16 mouse cellular contexts compared by ENCODE assay signal in the genomic region with DNA sequence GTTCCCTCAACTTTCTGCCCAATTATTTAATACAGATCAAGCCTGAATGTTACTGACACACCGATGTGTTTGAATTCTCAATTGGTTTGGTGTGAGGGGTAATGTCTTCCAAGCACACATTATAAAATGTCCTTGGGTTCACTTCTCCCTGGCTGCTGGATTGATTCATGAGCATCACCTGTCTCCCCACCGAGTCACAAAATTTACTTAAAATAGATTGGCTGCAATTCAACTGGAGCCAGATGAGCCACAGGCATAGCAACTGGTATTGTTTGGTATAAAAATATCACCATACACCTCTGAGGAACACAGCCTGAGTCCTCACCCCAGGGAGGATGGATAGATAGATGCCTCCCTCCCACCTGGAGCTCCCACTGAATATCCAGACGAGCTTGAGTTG.
"Had no signal": no experiment of that assay in that cellular context is flagged by ENCODE, and none has a peak within 500 bp of the region (broad histone marks: within the 10 kb centered on the region; RNA-seq: fewer than 3 reads in every experiment).

No protein-coding gene starts in this region.

- H3K27me3 ChIP-seq: neural tube, embryonic 12.5 days; neural tube, embryonic 13.5 days; neural tube, embryonic 15.5 days; stomach, embryonic 15.5 days had no signal

- DNase-seq: retina, postnatal 1 day; right cerebral cortex, adult 18-20 months; right cerebral cortex, postnatal 14 days; right cerebral cortex, postnatal 25 days; right cerebral cortex, postnatal 4 days; spleen, adult 18-20 months; thymus, adult 18-20 months; thymus, adult 2 months; thymus, postnatal 14 days; thymus, postnatal 25 days; thymus, postnatal 36 days; thymus, postnatal 4 days had no signal

- H3K4me3 ChIP-seq: neural tube, embryonic 12.5 days; neural tube, embryonic 13.5 days; neural tube, embryonic 15.5 days; stomach, embryonic 15.5 days had no signal

- H3K36me3 ChIP-seq: neural tube, embryonic 12.5 days; neural tube, embryonic 13.5 days; neural tube, embryonic 15.5 days; stomach, embryonic 15.5 days had no signal

- H3K4me2 ChIP-seq: neural tube, embryonic 12.5 days; neural tube, embryonic 13.5 days; neural tube, embryonic 15.5 days; stomach, embryonic 15.5 days had no signal
